Mouse (Mus musculus): Measurements from ENCODE around the gene Ucn2.

The Ucn2 gene

DNA sequence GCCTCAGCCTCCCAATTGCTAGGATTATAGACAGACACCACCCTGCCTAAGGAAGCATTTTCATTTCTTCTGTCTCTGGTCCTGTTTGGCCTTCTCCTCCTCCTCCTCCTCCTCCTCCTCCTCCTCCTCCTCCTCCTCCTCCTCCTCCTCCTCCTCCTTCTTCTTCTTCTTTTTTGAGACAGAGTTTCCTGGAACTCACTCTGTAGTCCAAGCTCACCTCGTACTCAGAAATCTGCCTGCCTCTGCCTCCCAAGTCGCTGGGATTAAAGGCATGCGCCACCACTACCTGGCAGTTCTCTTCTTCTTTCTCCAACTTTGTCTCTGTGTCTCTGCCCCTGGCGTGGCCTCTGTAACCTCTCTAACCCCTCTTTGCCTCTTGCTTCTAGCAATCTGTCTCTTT, at the start of gene Ucn2:
Gene Ucn2, plus strand, starts transcription at position 301 of the 400 bp plus-strand sequence.
- POLR2A ChIA-PET = interaction anchor here in 2 of 4 experiments (0.6 to 0.8 kb wide), 2 partner anchors 16 to 73 kb away, joined by 5 to 18 read pairs; no protein-coding TSS in a partner anchor
- CTCF ChIA-PET = no interaction called here

DNA sequence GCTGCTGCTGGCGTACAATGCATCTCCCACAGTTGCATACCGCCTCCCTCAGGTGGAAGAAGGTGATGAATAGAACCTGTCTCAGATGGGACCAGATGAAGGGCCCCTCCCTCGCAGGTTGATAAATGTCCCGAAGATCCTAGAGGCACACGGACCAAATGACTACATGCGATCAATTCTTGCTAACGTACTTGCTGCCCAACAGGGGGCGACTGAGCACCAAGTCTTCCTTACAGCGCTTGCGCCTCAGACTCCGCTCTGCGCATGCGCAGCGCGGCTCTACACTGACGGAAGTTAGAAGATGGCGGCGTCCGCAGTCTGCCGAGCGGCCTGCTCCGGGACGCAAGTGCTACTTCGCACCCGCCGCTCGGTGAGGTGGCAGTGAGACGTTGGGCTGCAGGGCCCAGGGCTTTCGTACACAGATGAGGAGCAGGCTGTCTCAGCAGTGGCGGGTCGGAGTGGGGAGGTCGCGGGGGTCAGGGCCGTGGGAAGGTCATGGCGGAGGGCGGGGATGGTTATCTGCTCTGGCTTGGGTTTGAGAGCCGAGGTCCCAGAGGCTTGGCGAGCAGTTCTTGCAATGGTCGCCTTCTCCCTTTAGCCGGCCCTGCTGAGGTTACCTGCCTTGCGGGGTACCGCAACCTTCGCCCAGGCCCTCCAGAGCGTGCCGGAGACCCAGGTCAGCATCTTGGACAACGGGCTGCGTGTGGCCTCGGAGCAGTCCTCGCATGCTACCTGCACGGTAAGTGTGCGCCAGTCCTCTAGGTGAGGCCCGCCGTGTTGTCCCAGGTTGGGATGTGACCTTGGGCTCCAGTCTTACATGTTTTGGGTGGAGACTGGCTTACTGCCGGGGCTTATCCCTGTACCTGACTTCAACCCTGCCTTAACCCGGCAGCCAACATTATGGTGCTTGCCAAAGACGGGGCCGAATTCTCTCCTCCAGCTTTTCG, 49.1 kb upstream of the Ucn2 start, which contains the start of gene Uqcrc1:
Gene Uqcrc1, plus strand, starts transcription at position 216 of the 947 bp plus-strand sequence.
- ChIA-PET POLR2A (interaction anchor here in 3 of 4 experiments (1.0 to 4.5 kb wide), 5 partner anchors 13 to 184 kb away, joined by 4 to 29 read pairs (median 5); partner anchors contain the start of gene Pfkfb4 (in 1 of the 3)), CTCF (interaction anchor here in 3 of 4 experiments (0.5 to 1.6 kb wide), 13 partner anchors 14 to 363 kb away, joined by 3 to 5 read pairs (median 3); partner anchors contain the start of gene Celsr3 (in 1 of the 3))

DNA sequence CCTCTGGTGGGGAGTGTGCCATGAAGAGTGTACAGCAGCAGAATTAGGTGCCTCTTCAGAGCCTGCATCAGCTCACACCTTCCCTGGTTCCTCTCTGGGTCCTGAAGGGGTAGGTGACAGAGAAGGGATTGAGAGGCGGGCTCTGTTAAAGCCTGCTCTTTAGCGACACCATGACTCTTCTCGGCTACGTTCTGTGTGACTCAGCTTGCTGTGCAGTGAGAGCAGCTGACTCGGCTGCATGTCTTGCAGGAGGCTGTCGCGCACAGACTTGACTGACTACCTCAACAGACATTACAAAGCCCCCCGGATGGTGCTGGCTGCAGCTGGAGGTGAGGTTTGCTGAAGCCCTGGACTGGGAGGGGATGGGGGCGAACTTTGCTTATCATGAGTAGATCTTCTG, 40.7 kb upstream of the Ucn2 start:
- CTCF ChIA-PET = interaction anchor here in 1 of 4 experiments (0.7 kb wide), 1 partner anchor 22 kb away, joined by 5 read pairs; no protein-coding TSS in a partner anchor
- POLR2A ChIA-PET = interaction anchor here in 3 of 4 experiments (0.5 to 2.0 kb wide), 9 partner anchors 21 to 516 kb away, joined by 3 to 10 read pairs (median 4); partner anchors contain the start of genes Pfkfb4 (in 1 of the 3) and Slc26a6 (in 1 of the 3)

DNA sequence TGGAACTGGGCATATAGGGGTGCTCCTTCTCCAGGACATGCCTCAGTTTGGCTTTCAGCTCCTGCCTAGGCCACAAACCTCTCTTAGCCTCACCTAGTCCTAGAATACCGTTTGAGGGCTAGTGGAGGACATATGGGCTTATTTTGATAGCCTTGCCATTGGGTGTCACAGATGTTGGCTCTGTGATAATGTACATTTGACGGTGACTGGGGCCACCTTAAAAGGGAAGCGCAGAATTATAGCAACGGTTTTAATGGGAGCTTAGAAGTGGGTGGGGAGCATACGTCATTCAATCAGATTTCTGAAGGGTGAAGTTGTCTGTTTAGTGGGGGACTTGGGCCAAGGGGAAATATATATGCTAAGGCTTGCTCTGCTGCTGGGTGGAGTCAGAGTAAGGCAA, 40.2 kb upstream of the Ucn2 start:
- CTCF ChIA-PET = no interaction called here

DNA sequence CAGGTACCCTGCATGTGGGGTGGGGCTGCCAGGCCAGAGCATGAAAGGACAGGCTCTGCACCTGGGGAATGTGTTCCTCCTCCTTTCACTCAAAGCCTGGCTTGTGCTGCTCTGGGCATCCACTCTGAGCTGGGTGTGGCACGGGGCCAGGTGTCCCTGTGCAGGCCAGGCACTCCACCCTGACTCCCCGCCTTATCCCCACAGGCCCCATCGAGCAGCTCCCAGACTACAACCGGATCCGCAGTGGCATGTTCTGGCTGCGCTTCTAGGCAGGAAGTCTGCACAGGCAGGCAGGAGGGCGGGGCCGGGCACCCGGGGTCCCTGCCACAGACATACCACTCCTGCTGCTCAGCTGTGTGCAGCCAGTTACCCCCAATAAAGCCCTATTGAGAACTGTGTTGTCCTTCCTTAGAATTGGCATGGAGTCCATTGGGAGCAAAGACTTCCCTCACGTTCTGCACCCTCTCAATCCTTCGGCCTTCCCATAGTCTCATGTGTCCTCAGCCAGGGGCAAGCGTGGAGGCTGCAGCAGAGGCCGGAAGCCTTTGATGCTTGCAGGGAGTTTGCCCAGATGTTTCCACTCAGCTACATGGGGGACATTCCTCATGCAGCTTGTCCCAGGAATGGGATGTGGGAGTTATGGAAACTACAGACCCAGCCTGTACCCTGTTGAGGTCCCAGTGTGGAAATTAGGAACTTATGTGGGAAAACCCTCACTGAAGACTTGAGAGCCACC, 36.4 kb upstream of the Ucn2 start:
- CTCF ChIA-PET = interaction anchor here in 1 of 4 experiments (0.7 kb wide), 1 partner anchor 967 kb away, joined by 3 read pairs; no protein-coding TSS in a partner anchor
- POLR2A ChIA-PET = interaction anchor here (0.6 to 5.2 kb wide), 7 partner anchors 10 to 357 kb away, joined by 3 to 29 read pairs (median 4); no protein-coding TSS in a partner anchor

More for the DNA sequence above, 40.2 kb upstream of the Ucn2 start:
- POLR2A ChIA-PET = interaction anchor here (0.7 to 2.0 kb wide), 6 partner anchors 22 to 740 kb away, joined by 3 to 10 read pairs (median 4); partner anchors contain the start of gene Slc26a6 (in 1 of the 4)

DNA sequence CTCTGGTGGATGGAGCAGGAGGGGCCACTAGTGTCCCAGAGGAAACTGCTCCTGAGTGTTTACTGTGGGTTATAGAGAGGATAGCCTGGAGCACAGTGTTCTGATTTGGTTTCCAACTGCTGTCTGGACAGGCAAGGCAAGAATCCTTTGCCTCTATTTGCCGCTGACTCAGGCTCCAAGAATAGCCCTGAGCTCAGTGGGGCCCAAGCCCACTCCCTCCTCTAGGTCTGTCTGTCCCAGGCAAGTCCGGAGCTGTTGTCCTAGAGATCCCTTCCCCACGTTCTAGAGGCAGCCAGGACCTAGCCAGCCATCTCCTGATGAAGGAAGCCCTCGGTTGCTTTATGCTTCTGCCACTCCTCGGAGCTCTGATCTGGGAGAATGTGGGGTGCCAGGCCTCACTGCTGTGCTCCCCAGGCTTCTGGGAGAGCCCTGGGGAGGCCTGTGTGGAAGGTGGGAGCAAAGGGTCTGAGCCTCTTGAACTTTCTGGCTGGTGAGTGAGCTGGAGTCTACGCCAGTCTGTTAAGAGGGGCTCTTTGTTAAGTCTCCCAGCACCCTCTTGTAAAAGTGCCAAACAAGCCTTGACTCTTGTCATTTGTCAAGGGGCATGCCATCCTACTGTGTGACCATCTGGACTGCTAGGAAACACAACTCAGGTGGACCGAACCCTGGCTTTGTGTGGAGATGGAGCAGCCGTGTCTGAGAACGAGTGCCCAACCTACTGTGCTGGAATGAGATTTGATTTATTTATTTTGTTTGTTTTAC, 35.7 kb upstream of the Ucn2 start:
- CTCF ChIA-PET = no interaction called here
- POLR2A ChIA-PET = interaction anchor here (0.6 to 5.2 kb wide), 8 partner anchors 11 to 358 kb away, joined by 3 to 29 read pairs (median 4); partner anchors contain the start of gene Slc26a6 (in 1 of the 4)

DNA sequence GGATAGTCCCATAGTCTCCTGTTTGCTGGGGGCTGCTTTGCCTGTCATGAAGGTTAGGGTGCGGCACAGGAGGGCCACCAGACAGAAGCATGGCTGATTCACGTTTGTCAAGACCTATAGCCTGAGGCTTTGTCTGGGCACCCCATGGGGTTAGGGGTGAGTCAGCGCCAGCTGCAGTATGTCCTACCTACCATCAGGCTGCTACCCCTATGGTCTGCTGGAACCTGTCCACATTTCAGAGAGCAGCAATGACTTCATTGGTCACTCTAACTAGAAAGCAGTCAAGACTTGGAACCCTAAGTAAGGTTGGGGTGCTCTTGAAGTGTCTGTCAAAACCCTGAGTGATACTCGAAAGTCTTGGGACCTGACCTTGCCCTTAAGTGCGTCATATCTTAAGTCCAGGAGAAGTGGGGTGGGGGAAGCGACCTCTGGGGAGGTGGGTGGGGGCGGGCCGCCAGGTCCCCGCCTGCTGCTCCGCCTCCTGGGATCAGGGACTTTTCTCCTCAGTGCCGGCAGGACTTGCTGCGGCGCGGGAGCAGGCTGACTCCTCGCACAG, 32.7 kb upstream of the Ucn2 start, which contains the start of gene Col7a1:
Gene Col7a1, plus strand, starts transcription at position 506 of the 556 bp plus-strand sequence.
- CTCF ChIA-PET = no interaction called here
- POLR2A ChIA-PET = interaction anchor here in 2 of 4 experiments (1.0 to 3.0 kb wide), 4 partner anchors 12 to 158 kb away, joined by 3 to 7 read pairs (median 4); partner anchors contain the start of gene Pfkfb4 (in 1 of the 2)

DNA sequence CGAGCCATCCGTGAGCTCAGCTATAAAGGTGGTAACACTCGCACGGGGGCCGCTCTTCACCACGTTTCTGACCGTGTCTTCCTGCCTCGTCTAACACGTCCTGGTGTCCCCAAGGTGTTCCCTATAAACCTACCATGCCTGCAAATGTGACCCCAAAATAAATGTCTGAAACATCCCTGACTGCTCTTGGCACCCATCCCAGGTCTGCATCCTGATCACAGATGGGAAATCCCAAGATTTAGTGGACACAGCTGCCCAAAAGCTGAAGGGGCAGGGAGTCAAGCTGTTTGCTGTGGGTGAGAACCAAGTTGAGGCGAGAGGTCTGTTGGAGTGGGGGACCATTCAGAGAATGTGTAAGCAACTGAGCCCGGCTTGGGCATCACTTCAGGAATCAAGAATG, 30.6 kb upstream of the Ucn2 start:
- POLR2A ChIA-PET = interaction anchor here in 2 of 4 experiments (1.1 to 1.3 kb wide), 2 partner anchors 123 to 128 kb away, joined by 3 read pairs; no protein-coding TSS in a partner anchor
- CTCF ChIA-PET = interaction anchor here in 2 of 4 experiments (0.6 kb wide), 2 partner anchors 36 to 843 kb away, joined by 3 to 4 read pairs; partner anchors contain the start of gene Pfkfb4 (in 1 of the 2)

DNA sequence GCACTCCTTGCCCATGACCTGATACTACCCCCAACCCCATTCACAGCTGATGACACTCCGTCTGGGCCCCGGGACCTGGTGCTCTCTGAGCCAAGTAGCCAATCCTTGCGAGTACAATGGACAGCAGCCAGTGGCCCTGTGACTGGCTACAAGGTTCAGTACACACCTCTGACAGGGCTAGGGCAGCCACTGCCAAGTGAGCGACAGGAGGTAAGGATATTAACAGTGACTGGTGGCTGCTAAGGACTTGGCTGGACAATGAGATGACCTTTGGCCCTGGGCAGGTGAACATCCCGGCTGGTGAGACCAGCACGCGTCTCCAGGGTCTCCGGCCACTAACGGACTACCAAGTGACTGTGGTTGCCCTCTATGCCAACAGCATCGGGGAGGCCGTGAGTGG, 30.0 kb upstream of the Ucn2 start:
- ChIA-PET POLR2A (no interaction called here), CTCF (no interaction called here)

DNA sequence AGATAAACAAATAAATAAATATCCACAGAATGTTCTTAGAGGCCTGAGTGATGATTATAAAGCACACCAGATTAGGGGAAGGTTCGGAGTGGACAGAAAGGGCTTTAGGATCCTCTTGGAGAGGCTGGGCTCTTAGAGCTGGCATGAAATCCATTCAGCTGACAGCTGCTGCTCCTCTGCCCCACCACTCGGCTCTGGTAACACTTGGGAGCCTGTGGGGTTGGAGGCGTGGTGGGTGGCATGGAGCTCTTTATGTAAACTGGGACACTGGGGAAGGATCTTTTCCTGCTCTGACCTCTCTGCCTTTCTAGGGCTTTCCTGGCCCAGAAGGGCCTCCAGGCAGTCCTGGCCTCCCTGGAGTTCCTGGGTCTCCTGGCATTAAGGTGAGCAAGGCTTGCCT, 22.2 kb upstream of the Ucn2 start:
- ChIA-PET POLR2A (interaction anchor here in 1 of 4 experiments (2.0 kb wide), 1 partner anchor 26 kb away, joined by 7 read pairs; no protein-coding TSS in a partner anchor), CTCF (no interaction called here)

DNA sequence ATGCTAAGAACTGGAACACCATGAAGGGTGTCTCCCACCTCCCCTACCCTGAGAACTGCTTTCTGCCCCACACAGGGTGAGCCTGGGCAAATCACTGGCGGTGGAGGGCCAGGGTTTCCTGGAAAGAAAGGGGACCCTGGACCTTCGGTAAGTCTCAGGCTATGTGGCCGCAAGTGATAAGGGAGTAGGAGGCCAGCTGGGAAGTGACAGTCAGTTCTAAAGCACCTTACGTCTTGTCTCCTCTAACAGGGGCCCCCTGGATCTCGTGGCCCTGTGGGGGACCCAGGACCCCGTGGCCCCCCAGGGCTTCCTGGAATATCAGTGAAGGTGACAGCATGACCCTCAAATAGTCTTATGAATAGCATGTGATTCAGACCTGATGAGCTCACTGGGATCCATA, 21.5 kb upstream of the Ucn2 start:
- CTCF ChIA-PET = interaction anchor here in 1 of 4 experiments (0.7 kb wide), 1 partner anchor 911 kb away, joined by 3 read pairs; the partner anchor contains the start of gene Cdc25a

DNA sequence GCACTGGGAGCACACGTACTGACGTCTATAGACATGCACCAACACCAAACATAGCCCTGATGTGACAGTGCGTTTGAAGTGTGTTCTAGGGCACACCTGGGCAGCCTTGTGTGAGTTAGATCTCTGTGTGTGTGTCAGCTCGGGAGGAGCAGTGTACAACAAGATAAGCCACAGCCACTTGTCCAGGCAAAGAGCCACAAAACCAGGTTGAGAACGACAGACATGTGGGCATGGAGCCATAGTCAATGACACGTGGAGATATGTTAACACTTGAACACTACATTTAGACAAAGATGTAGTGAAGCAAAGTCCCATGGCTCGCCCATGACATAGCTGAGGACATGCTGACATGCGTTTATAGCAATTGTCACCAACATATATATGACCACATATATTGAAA, 15.2 kb upstream of the Ucn2 start:
- ChIA-PET POLR2A (interaction anchor here in 2 of 4 experiments (0.6 kb wide), 2 partner anchors 15 to 669 kb away, joined by 3 to 5 read pairs; partner anchors contain the start of gene Ucn2 (in 1 of the 2)), CTCF (no interaction called here)

More for the DNA sequence above, 21.5 kb upstream of the Ucn2 start:
- POLR2A ChIA-PET = interaction anchor here in 1 of 4 experiments (2.0 kb wide), 1 partner anchor 26 kb away, joined by 7 read pairs; no protein-coding TSS in a partner anchor

DNA sequence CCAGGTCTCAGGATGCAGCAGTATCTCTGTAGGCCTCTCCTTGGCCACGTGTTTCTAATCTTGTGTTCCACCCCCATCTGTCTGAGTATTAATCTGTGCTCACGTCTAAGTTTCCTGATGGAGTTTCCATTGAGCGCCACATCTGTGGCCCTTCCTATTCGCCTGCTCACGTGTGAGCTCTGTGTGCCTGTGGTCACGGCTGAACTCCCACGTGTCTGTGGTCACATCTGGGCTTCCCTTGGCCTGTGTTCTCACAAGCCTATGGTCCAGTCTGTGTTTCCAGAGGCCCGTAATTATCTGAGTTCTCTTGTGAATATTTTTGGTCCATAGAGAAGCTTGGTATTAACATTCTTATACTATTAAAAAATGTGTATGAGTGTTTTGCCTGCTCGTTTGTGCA, 9.3 kb upstream of the Ucn2 start:
- ChIA-PET POLR2A (interaction anchor here in 1 of 4 experiments (1.0 kb wide), 1 partner anchor 15 kb away, joined by 3 read pairs; the partner anchor contains the start of gene Pfkfb4), CTCF (no interaction called here)

DNA sequence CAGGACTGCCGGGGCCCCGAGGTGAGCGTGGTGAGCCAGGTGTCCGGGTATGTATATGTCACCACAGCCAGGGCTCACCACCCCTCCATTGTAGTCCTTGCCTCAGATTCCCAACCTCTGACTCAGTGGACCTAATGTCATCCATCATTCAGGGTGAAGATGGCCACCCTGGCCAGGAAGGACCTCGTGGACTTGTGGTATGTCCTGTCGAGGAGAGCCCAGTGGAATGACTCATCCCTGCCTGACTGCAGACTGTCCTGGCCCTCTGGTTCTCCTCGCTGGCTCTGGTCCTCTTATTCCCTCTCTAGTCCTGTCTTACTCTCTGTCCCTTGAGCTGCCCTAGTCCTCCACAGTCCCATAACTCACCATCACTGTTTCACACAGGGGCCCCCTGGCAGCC, 7.8 kb upstream of the Ucn2 start:
- ChIA-PET CTCF (interaction anchor here in 2 of 4 experiments (0.7 to 1.0 kb wide), 2 partner anchors 124 to 183 kb away, joined by 3 to 4 read pairs; no protein-coding TSS in a partner anchor), POLR2A (interaction anchor here in 2 of 4 experiments (1.1 to 3.7 kb wide), 2 partner anchors 9 to 13 kb away, joined by 3 to 14 read pairs; partner anchors contain the start of gene Pfkfb4 (in 1 of the 2))

DNA sequence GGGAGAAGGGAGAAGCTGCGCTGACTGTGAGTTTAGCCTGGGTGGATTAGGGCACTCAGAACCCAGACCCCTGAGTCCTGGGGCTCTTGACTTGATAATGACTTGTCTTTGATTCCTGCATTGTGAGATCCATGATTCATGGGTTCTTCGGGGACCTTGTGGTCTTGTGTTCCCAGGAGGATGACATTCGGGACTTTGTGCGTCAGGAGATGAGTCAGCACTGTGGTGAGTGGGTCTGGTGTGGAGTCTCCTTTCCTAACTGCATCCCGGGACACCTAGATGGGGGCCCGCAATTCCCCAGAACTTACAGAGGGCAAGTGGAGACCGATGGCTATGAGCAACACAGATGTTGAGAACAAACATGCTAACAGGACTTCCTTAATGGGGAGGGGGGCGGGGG, 3.3 kb upstream of the Ucn2 start:
- POLR2A ChIA-PET = interaction anchor here in 2 of 4 experiments (0.6 to 1.2 kb wide), 2 partner anchors 9 to 348 kb away, joined by 3 to 4 read pairs; partner anchors contain the start of gene Pfkfb4 (in 1 of the 2)
- CTCF ChIA-PET = no interaction called here

DNA sequence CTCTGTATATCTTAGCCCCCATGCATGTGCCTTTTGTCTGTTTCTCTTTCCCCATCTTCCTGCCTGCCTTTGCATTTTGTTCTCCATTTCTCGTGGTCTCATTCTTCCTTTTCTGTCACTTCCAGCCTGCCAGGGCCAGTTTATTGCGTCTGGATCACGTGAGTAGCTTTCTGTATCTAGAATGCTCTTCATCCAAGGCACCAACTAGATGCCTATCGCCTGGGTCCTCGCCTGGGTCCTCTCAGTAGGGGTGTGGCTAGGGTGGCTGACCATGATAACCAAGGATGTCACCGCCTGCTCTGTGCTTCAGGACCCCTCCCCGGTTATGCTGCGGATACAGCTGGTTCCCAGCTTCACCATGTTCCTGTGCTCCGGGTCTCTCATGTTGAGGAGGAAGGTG, 2.6 kb upstream of the Ucn2 start:
- ChIA-PET POLR2A (interaction anchor here in 2 of 4 experiments (0.6 to 1.2 kb wide), 2 partner anchors 8 to 349 kb away, joined by 3 to 4 read pairs; partner anchors contain the start of gene Pfkfb4 (in 1 of the 2)), CTCF (no interaction called here)
